Mouse (Mus musculus): Measurements from ENCODE around the gene Pnpo.

DNA sequence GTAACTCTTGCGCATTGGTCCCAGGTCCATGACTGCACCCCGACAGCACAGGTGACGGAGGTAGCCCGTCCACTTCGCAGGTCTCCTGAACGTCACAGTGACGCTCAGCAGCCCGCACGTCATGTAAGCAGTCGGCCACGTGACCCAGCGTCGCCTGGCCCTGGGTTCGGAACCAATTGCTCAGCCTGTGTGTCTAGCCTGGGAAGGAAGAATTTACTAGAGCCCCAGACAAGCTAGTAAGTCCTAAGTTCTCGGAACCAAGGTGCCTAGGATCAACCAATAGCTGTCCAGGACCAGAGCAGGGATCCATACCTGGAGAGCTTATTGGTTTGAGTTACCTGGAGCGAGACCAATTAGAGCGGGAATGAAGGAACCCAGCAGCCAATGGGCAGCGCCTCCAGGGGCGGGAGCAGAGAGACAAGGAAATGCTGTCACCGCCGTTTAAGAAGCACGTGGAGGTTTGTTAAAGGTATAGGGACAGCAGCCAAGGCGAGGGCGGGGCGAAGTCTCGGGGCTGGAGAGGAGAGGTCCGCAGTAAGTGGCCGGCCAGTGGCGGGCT is at the start of gene Pnpo:
- TF ChIP-seq USF1 (IDR thresholded peaks at IDR 0.05; ENCODE audit: low read depth) (peak; percentile 73), POLR2A (IDR thresholded peaks at IDR 0.05; ENCODE audit: insufficient read length, low read depth) (peak; percentile 33), CEBPB (IDR thresholded peaks at IDR 0.05; ENCODE audit: insufficient read depth, poor library complexity, severe bottlenecking) (no peak), MAX (IDR thresholded peaks at IDR 0.05; ENCODE audit: low read depth) (peak; percentile 35), MYOG (IDR thresholded peaks at IDR 0.05; ENCODE audit: control insufficient read depth in 1 of 3, insufficient read depth in 1 of 3, insufficient read length in 2 of 3, low read depth in 2 of 3) (no peak), E2F4 (IDR thresholded peaks at IDR 0.05; ENCODE audit: insufficient read depth) (no peak), SRF (IDR thresholded peaks at IDR 0.05; ENCODE audit: control insufficient read depth, insufficient read length, low read depth) (no peak), POLR2AphosphoS2 (IDR thresholded peaks at IDR 0.05; ENCODE audit: insufficient read length, low read depth) (no peak)
